Mouse (Mus musculus) brain, embryonic 14.5 days (tissue): ENCODE measurements around the gene Sft2d1.

ENCODE experiments used
- CTCF ChIP-seq: fragments of 200-500 bp; IDR thresholded peaks from 2 replicates; pipeline ENCODE4 v1.5.1; 2012; ENCODE audit warnings: inconsistent platforms, mild to moderate bottlenecking, moderate library complexity, borderline replicate concordance; ENCODE audit not compliant: insufficient read depth, insufficient read length; ENCODE audit errors: extremely low read depth
- POLR2A ChIP-seq: fragments of 200-500 bp; IDR thresholded peaks from 2 replicates; pipeline ENCODE4 v1.6.1; 2012; ENCODE audit warnings: mild to moderate bottlenecking, inconsistent platforms, borderline replicate concordance; ENCODE audit not compliant: poor library complexity, insufficient read depth, insufficient read length, severe bottlenecking; ENCODE audit errors: extremely low read depth

GRCm38 (mm10) chr17:8296313-8296844, 14.5 kb upstream of the Sft2d1 start:
- no peak for TF ChIP-seq CTCF
- TF ChIP-seq POLR2A, result no peak
